Mouse (Mus musculus): ENCODE data around the gene Msl3. TPM values are rescaled to one million over a fixed set of nuclear protein-coding genes. Genes with fewer than 3 reads are reported as not detected.
"Not testable (repeated sequence)": the region's sequence is repeated elsewhere in the genome, so short reads cannot be mapped to it uniquely, and the experiment has no call there.

Gene Msl3
- total and polyA plus RNA-seq, 3 experiments: 27.6 to 79.9 (median 42.7) TPM

- Histone ChIP-seq H3K27me3 (replicated peaks) (no peaks in the 10 kb centered on the region), H3K9me3 (replicated peaks; ENCODE audit: low read length) (no peaks in the 10 kb centered on the region), H3K27ac (ENCODE audit: insufficient read depth, low read depth) (no peak overlapping the region), H3K4me2 (ENCODE audit: insufficient read depth, low read depth, poor library complexity, severe bottlenecking) (no peak overlapping the region), H3K9ac (ENCODE audit: insufficient read depth, low read depth) (no peak overlapping the region), H3K4me1 (ENCODE audit: control insufficient read depth in 1 of 2, insufficient read depth in 2 of 2) (no peaks in the 10 kb centered on the region), H3K4me3 (replicated peaks in 1 of 3; ENCODE audit: low read depth in 2 of 3, low read length in 2 of 3, poor library complexity in 1 of 3) (no peak overlapping the region), H3K36me3 (replicated peaks in 1 of 2; ENCODE audit: control insufficient read depth in 1 of 2, insufficient read depth in 1 of 2, low read length in 1 of 2) (peaks cover 35 to 58% of the 10 kb centered on the region in 2 experiments), H3K79me2 (replicated peaks; ENCODE audit: control insufficient read depth, extremely low read depth, insufficient read depth, poor library complexity, severe bottlenecking) (no peaks in the 10 kb centered on the region)
- in situ Hi-C loops (cut with MboI; ENCODE audit: low pct_ligation_motif_present, low pct_unique_long_range_greater_than_20kb, low sequenced_read_pairs): no loop called here
- no peak for DNase-seq (ENCODE audit: extremely low read depth)
- dilution Hi-C loops (cut with MboI; ENCODE audit: extremely low pct_ligation_motif_present, extremely low pct_unique_long_range_greater_than_20kb, low sequenced_read_pairs): no loop called here
- TF ChIP-seq E2F4 (IDR thresholded peaks at IDR 0.05; ENCODE audit: insufficient replicate concordance, low read depth, low read length): no peak
- peak in 1 of 2 experiments; percentile 13; a peak in 2 of 4 replicates for TF ChIP-seq CTCF (conservative IDR thresholded peaks at IDR 0.05 in 1 of 2, IDR thresholded peaks at IDR 0.05 in 1 of 2; ENCODE audit: low read depth in 2 of 2, low read length in 2 of 2)
- TF ChIP-seq MAZ (IDR thresholded peaks at IDR 0.05; ENCODE audit: low read depth, low read length): no peak
Measured at GRCm38 (mm10) chrX:168660236-168660635, 13.5 kb downstream of the Msl3 start.

- H3K4me2 ChIP-seq (ENCODE audit: insufficient read depth, low read depth, poor library complexity, severe bottlenecking); H3K79me2 ChIP-seq (replicated peaks; ENCODE audit: control insufficient read depth, extremely low read depth, insufficient read depth, poor library complexity, severe bottlenecking); in situ Hi-C loops (cut with MboI; ENCODE audit: low pct_ligation_motif_present, low pct_unique_long_range_greater_than_20kb, low sequenced_read_pairs); H3K9ac ChIP-seq (ENCODE audit: insufficient read depth, low read depth); H3K27ac ChIP-seq (ENCODE audit: insufficient read depth, low read depth); H3K4me1 ChIP-seq (ENCODE audit: control insufficient read depth in 1 of 2, insufficient read depth in 2 of 2); H3K4me3 ChIP-seq (replicated peaks in 1 of 3; ENCODE audit: low read depth in 2 of 3, low read length in 2 of 3, poor library complexity in 1 of 3); dilution Hi-C loops (cut with MboI; ENCODE audit: extremely low pct_ligation_motif_present, extremely low pct_unique_long_range_greater_than_20kb, low sequenced_read_pairs); H3K9me3 ChIP-seq (replicated peaks; ENCODE audit: low read length); H3K27me3 ChIP-seq (replicated peaks): not testable (repeated sequence)
- TF ChIP-seq CTCF (conservative IDR thresholded peaks at IDR 0.05 in 1 of 2, IDR thresholded peaks at IDR 0.05 in 1 of 2; ENCODE audit: low read depth in 2 of 2, low read length in 2 of 2): peak in 1 of 2 experiments; percentile 54; a peak in 2 of 4 replicates
- TF ChIP-seq RAD21 (IDR thresholded peaks at IDR 0.05; ENCODE audit: low read depth, low read length): peak; percentile 33
- peak; percentile 33 for DNase-seq (ENCODE audit: extremely low read depth)
- peaks cover 32 to 54% of the 10 kb centered on the region in 2 experiments for H3K36me3 ChIP-seq (replicated peaks in 1 of 2; ENCODE audit: control insufficient read depth in 1 of 2, insufficient read depth in 1 of 2, low read length in 1 of 2)
Measured at GRCm38 (mm10) chrX:168659803-168660202, 13.9 kb downstream of the Msl3 start.

- no peaks in the 10 kb centered on the region for H3K9me3 ChIP-seq (replicated peaks; ENCODE audit: low read length)
- peaks cover 28 to 50% of the 10 kb centered on the region in 2 experiments for H3K36me3 ChIP-seq (replicated peaks in 1 of 2; ENCODE audit: control insufficient read depth in 1 of 2, insufficient read depth in 1 of 2, low read length in 1 of 2)
- H3K4me2 ChIP-seq (ENCODE audit: insufficient read depth, low read depth, poor library complexity, severe bottlenecking): no peak overlapping the region
- no peaks in the 10 kb centered on the region for H3K79me2 ChIP-seq (replicated peaks; ENCODE audit: control insufficient read depth, extremely low read depth, insufficient read depth, poor library complexity, severe bottlenecking)
- no peaks in the 10 kb centered on the region for H3K4me1 ChIP-seq (ENCODE audit: control insufficient read depth in 1 of 2, insufficient read depth in 2 of 2)
- H3K27ac ChIP-seq (ENCODE audit: insufficient read depth, low read depth): no peak overlapping the region
- H3K4me3 ChIP-seq (replicated peaks in 1 of 3; ENCODE audit: low read depth in 2 of 3, low read length in 2 of 3, poor library complexity in 1 of 3): no peak overlapping the region
- TF ChIP-seq MEF2A (IDR thresholded peaks at IDR 0.05; ENCODE audit: borderline replicate concordance, low read depth, low read length): no peak
- no peak for TF ChIP-seq CHD2 (IDR thresholded peaks at IDR 0.05; ENCODE audit: low read length)
- no peak for TF ChIP-seq JUN (IDR thresholded peaks at IDR 0.05; ENCODE audit: insufficient read depth, low read depth, low read length)
- no peak for TF ChIP-seq RAD21 (IDR thresholded peaks at IDR 0.05; ENCODE audit: low read depth, low read length)
- TF ChIP-seq MYC (IDR thresholded peaks at IDR 0.05; ENCODE audit: low read depth, low read length): no peak
- no peak for TF ChIP-seq PAX5 (IDR thresholded peaks at IDR 0.05; ENCODE audit: low read length)
- TF ChIP-seq ELF1 (IDR thresholded peaks at IDR 0.05; ENCODE audit: low read depth, low read length): no peak
- TF ChIP-seq CHD1 (IDR thresholded peaks at IDR 0.05; ENCODE audit: low read depth, low read length): no peak
- no peak for TF ChIP-seq MAX (IDR thresholded peaks at IDR 0.05; ENCODE audit: low read length)
- no peak for TF ChIP-seq MAZ (IDR thresholded peaks at IDR 0.05; ENCODE audit: low read depth, low read length)
- no peak for TF ChIP-seq TCF12 (IDR thresholded peaks at IDR 0.05; ENCODE audit: low read depth, low read length)
- TF ChIP-seq USF2 (conservative IDR thresholded peaks at IDR 0.05; ENCODE audit: low read depth, low read length): no peak
- no peak for TF ChIP-seq ZKSCAN1 (IDR thresholded peaks at IDR 0.05; ENCODE audit: borderline replicate concordance, low read depth, low read length)
- TF ChIP-seq MXI1 (IDR thresholded peaks at IDR 0.05; ENCODE audit: low read depth, low read length): no peak
- no peak for TF ChIP-seq CTCF (conservative IDR thresholded peaks at IDR 0.05 in 1 of 2, IDR thresholded peaks at IDR 0.05 in 1 of 2; ENCODE audit: low read depth in 2 of 2, low read length in 2 of 2)
- TF ChIP-seq KAT2A (IDR thresholded peaks at IDR 0.05; ENCODE audit: insufficient replicate concordance, low read length): no peak
- TF ChIP-seq UBTF (IDR thresholded peaks at IDR 0.05; ENCODE audit: low read depth, low read length): no peak
- in situ Hi-C loops (cut with MboI; ENCODE audit: low pct_ligation_motif_present, low pct_unique_long_range_greater_than_20kb, low sequenced_read_pairs) (no loop called here), dilution Hi-C loops (cut with MboI; ENCODE audit: extremely low pct_ligation_motif_present, extremely low pct_unique_long_range_greater_than_20kb, low sequenced_read_pairs) (no loop called here)
- no peak overlapping the region for H3K9ac ChIP-seq (ENCODE audit: insufficient read depth, low read depth)
- no peak for DNase-seq (ENCODE audit: extremely low read depth)
- no peaks in the 10 kb centered on the region for H3K27me3 ChIP-seq (replicated peaks)
Measured at GRCm38 (mm10) chrX:168659275-168659674, 14.4 kb downstream of the Msl3 start.
